Mouse (Mus musculus) intestine, embryonic 14.5 days (tissue): ENCODE results near the gene Hoxb1. TPM values are rescaled to one million over a fixed set of nuclear protein-coding genes. Genes with fewer than 3 reads are reported as not detected.

Source experiments
- ATAC-seq: fragments of 200-750 bp; cut with Nextera tagmentation; replicated peaks from 2 replicates; pipeline ENCODE4 v1.8.0; 2017; ENCODE audit warnings: low read depth, moderate number of reproducible peaks, moderate TSS enrichment, moderate library complexity; ENCODE audit not compliant: low FRiP score, low TSS enrichment
- DNase-seq: peaks from one replicate; pipeline ENCODE4 v3.0.0-alpha.2; 2018; ENCODE audit warnings: low spot score
- H3K27ac ChIP-seq: fragments of 300-500 bp; sonication (generic); 2 replicates; pipeline ENCODE4 v1.5.1; 2014; ENCODE audit warnings: low read depth, mild to moderate bottlenecking, control low read depth
- H3K27me3 ChIP-seq: fragments of 300-500 bp; sonication (generic); replicated peaks from 2 replicates; pipeline ENCODE4 v1.6.1; 2014; ENCODE audit warnings: low read length, control low read depth; ENCODE audit not compliant: control insufficient read depth, insufficient read depth
- H3K36me3 ChIP-seq: fragments of 300-500 bp; sonication (generic); 2 replicates; pipeline ENCODE4 v1.6.1; 2014; ENCODE audit warnings: low read length, control low read depth; ENCODE audit not compliant: control insufficient read depth, insufficient read depth
- H3K4me1 ChIP-seq: fragments of 300-500 bp; sonication (generic); replicated peaks from 2 replicates; pipeline ENCODE4 v1.6.1; 2014; ENCODE audit warnings: low read length, control low read depth, mixed read lengths; ENCODE audit not compliant: control insufficient read depth, insufficient read depth
- H3K4me2 ChIP-seq: fragments of 300-500 bp; sonication (generic); 2 replicates; pipeline ENCODE4 v1.6.1; 2014; ENCODE audit warnings: low read length
- H3K4me3 ChIP-seq: fragments of 300-500 bp; sonication (generic); 2 replicates; pipeline ENCODE4 v1.5.1; 2014; ENCODE audit warnings: low read depth, low read length, control low read depth, mixed read lengths
- H3K9ac ChIP-seq: fragments of 300-500 bp; sonication (generic); 2 replicates; pipeline ENCODE4 v1.6.1; 2014; ENCODE audit warnings: mild to moderate bottlenecking, low read length
- H3K9me3 ChIP-seq: fragments of 300-500 bp; sonication (generic); 2 replicates; pipeline ENCODE4 v1.6.1; 2016; ENCODE audit warnings: low read length, control low read depth; ENCODE audit not compliant: control insufficient read depth
- WGBS: fragments of 180-500 bp; shearing (Covaris S2); extraction: QIAGEN DNeasy Blood & Tissue Kit; methylation state at CpG from one replicate; pipeline ENCODE4 v1.1.7; 2014; 5-methylcytosine and 5-hydroxymethylcytosine counted together
- polyA plus RNA-seq: library from polyadenylated mRNA; unstranded; fragments of >200 nt; fragmentation: Nextera tagmentation; extraction: Ambion mirVana; gene quantifications from 2 replicates; pipeline ENCODE4 v1.2.1, GENCODE M21; 2014

The Hoxb1 gene
- polyA plus RNA-seq, 1 experiment from 2014 or later, result 0.42 TPM

- Histone ChIP-seq H3K9ac (peak overlapping the region; percentile 76), H3K27ac (peak overlapping the region; percentile 98), H3K4me1 (peaks cover 73% of the 10 kb centered on the region), H3K4me3 (peak overlapping the region; percentile 25), H3K36me3 (peaks cover 9% of the 10 kb centered on the region; the same call in 1 of the 2 replicates), H3K9me3 (no peaks in the 10 kb centered on the region), H3K27me3 (no peaks in the 10 kb centered on the region), H3K4me2 (peak overlapping the region; percentile 85)
- DNase-seq (peak; percentile 75), ATAC-seq (no peak)
- 5% methylated on average over 48 of the region's 56 CpGs for WGBS
These were observed 20.2 kb upstream of the Hoxb1 start for GRCm38 (mm10) chr11:96345220-96345892.

- DNase-seq (peak; percentile 77), ATAC-seq (0 out of 2 replicates have a peak, but pooled peaks have one; percentile 7)
- Histone ChIP-seq H3K4me1 (peaks cover 79% of the 10 kb centered on the region), H3K27me3 (no peaks in the 10 kb centered on the region), H3K9ac (peak overlapping the region; percentile 76), H3K27ac (peak overlapping the region; percentile 98), H3K36me3 (peaks cover 9% of the 10 kb centered on the region; the same call in 1 of the 2 replicates), H3K9me3 (no peaks in the 10 kb centered on the region), H3K4me2 (peak overlapping the region; percentile 85), H3K4me3 (peak overlapping the region; percentile 25)
- WGBS, result 11% methylated on average over 45 of the region's 45 CpGs
These were observed 19.4 kb upstream of the Hoxb1 start for GRCm38 (mm10) chr11:96345893-96346806.

GRCm38 (mm10) chr11:96346916-96347520 is 18.5 kb upstream of the Hoxb1 start:
- peak overlapping the region; percentile 98 for H3K27ac ChIP-seq
- H3K4me1 ChIP-seq, result peaks cover 79% of the 10 kb centered on the region
- ATAC-seq (no peak), DNase-seq (no peak)
- H3K9ac ChIP-seq, result peak overlapping the region; percentile 7; the same call in 1 of the 2 replicates
- peaks cover 9% of the 10 kb centered on the region; the same call in 1 of the 2 replicates for H3K36me3 ChIP-seq
- peak overlapping the region; percentile 85; the same call in 1 of the 2 replicates for H3K4me2 ChIP-seq
- no peaks in the 10 kb centered on the region for H3K27me3 ChIP-seq
- no peaks in the 10 kb centered on the region for H3K9me3 ChIP-seq
- WGBS, result 33% methylated on average over 5 of the region's 5 CpGs
- H3K4me3 ChIP-seq, result no peak overlapping the region

- DNase-seq (no peak), ATAC-seq (no peak)
- Histone ChIP-seq H3K36me3 (peaks cover 9% of the 10 kb centered on the region; the same call in 1 of the 2 replicates), H3K4me3 (no peak overlapping the region), H3K4me2 (peak overlapping the region; percentile 46), H3K9ac (peak overlapping the region; percentile 42), H3K27me3 (no peaks in the 10 kb centered on the region), H3K9me3 (no peaks in the 10 kb centered on the region), H3K27ac (peak overlapping the region; percentile 99), H3K4me1 (peaks cover 73% of the 10 kb centered on the region)
- WGBS, result 22% methylated on average over 4 of the region's 4 CpGs
These were observed 17.8 kb upstream of the Hoxb1 start for GRCm38 (mm10) chr11:96347717-96348116.

- ATAC-seq, result no peak
- DNase-seq, result peak; percentile 73
- WGBS, result 18% methylated on average over 21 of the region's 21 CpGs
- H3K36me3 ChIP-seq, result peaks cover 12% of the 10 kb centered on the region; the same call in 1 of the 2 replicates
- H3K9ac ChIP-seq, result peak overlapping the region; percentile 42
- H3K9me3 ChIP-seq, result no peaks in the 10 kb centered on the region
- H3K27ac ChIP-seq, result peak overlapping the region; percentile 99
- peak overlapping the region; percentile 10; the same call in 1 of the 2 replicates for H3K4me3 ChIP-seq
- no peaks in the 10 kb centered on the region for H3K27me3 ChIP-seq
- H3K4me2 ChIP-seq, result peak overlapping the region; percentile 46
- H3K4me1 ChIP-seq, result peaks cover 67% of the 10 kb centered on the region
These were observed 17.2 kb upstream of the Hoxb1 start for GRCm38 (mm10) chr11:96348141-96348928.

GRCm38 (mm10) chr11:96348988-96349387 is 16.6 kb upstream of the Hoxb1 start:
- Histone ChIP-seq H3K4me2 (peak overlapping the region; percentile 46), H3K4me1 (peaks cover 63% of the 10 kb centered on the region), H3K27me3 (no peaks in the 10 kb centered on the region), H3K36me3 (peaks cover 17% of the 10 kb centered on the region), H3K4me3 (no peak overlapping the region), H3K9ac (peak overlapping the region; percentile 41), H3K27ac (peak overlapping the region; percentile 99), H3K9me3 (no peaks in the 10 kb centered on the region)
- ATAC-seq (no peak), DNase-seq (no peak)
- WGBS, result 13% methylated on average over 3 of the region's 3 CpGs

- Histone ChIP-seq H3K36me3 (peaks cover 10% of the 10 kb centered on the region), H3K4me2 (peak overlapping the region; percentile 46), H3K4me1 (peaks cover 56% of the 10 kb centered on the region), H3K27me3 (no peaks in the 10 kb centered on the region), H3K4me3 (no peak overlapping the region), H3K9ac (peak overlapping the region; percentile 41), H3K9me3 (no peaks in the 10 kb centered on the region), H3K27ac (peak overlapping the region; percentile 99)
- WGBS, result 15% methylated on average over 12 of the region's 14 CpGs
- DNase-seq (peak; percentile 72), ATAC-seq (no peak)
These were observed 15.8 kb upstream of the Hoxb1 start for GRCm38 (mm10) chr11:96349491-96350340.
